Mouse (Mus musculus): ENCODE results near the gene Utp4. TPM values are rescaled to one million over a fixed set of nuclear protein-coding genes. Genes with fewer than 3 reads are reported as not detected.
A peak's percentile ranks its signal among the peaks of the same experiment; 100 is the strongest.
"Not testable (repeated sequence)": the region's sequence is repeated elsewhere in the genome, so short reads cannot be mapped to it uniquely, and the experiment has no call there.

The Utp4 gene
- total and polyA plus RNA-seq, 2 experiments from 2014 or later: 29.1 to 30.6 TPM

GRCm38 (mm10) chr8:106872454-106873034 is 20.9 kb upstream of the Utp4 start:
- 28% methylated on average over 8 of the region's 8 CpGs for WGBS
- Histone ChIP-seq H3K4me1 (ENCODE audit: control insufficient read depth, insufficient read depth) (peaks cover 23% of the 10 kb centered on the region), H3K9me3 (replicated peaks; ENCODE audit: control insufficient read depth, low read length) (no peaks in the 10 kb centered on the region), H3K9ac (replicated peaks; ENCODE audit: low read depth, low read length) (no peak overlapping the region), H3K27me3 (ENCODE audit: control insufficient read depth, insufficient read depth, low read length) (no peaks in the 10 kb centered on the region), H3K27ac (ENCODE audit: low read depth) (no peak overlapping the region), H3K36me3 (replicated peaks; ENCODE audit: control insufficient read depth, insufficient read depth, low read length) (peaks cover 7% of the 10 kb centered on the region; the same call in 1 of the 2 replicates), H3K4me2 (ENCODE audit: low read depth, low read length) (peak overlapping the region; percentile 100), H3K4me3 (ENCODE audit: low read depth, low read length) (peak overlapping the region; percentile 70)
- TF ChIP-seq EP300 (IDR thresholded peaks at IDR 0.05; ENCODE audit: low read depth) (no peak), CTCF (IDR thresholded peaks at IDR 0.05; ENCODE audit: low read depth) (no peak)
- DNase-seq (ENCODE audit: low spot score) (no peak), ATAC-seq (ENCODE audit: insufficient read depth, low read depth) (no peak)

- H3K27me3 ChIP-seq (ENCODE audit: control insufficient read depth, insufficient read depth, low read length): no peaks in the 10 kb centered on the region
- no peak overlapping the region for H3K4me2 ChIP-seq (ENCODE audit: low read depth, low read length)
- H3K36me3 ChIP-seq (replicated peaks; ENCODE audit: control insufficient read depth, insufficient read depth, low read length): peaks cover 46% of the 10 kb centered on the region
- DNase-seq (ENCODE audit: low spot score) (no peak), ATAC-seq (ENCODE audit: insufficient read depth, low read depth) (no peak)
- TF ChIP-seq CTCF (IDR thresholded peaks at IDR 0.05; ENCODE audit: low read depth) (no peak), EP300 (IDR thresholded peaks at IDR 0.05; ENCODE audit: low read depth) (no peak)
- H3K9ac ChIP-seq (replicated peaks; ENCODE audit: low read depth, low read length): no peak overlapping the region
- no peak overlapping the region for H3K27ac ChIP-seq (ENCODE audit: low read depth)
- H3K9me3 ChIP-seq (replicated peaks; ENCODE audit: control insufficient read depth, low read length): no peaks in the 10 kb centered on the region
- H3K4me1 ChIP-seq (ENCODE audit: control insufficient read depth, insufficient read depth): no peaks in the 10 kb centered on the region
- no peak overlapping the region for H3K4me3 ChIP-seq (ENCODE audit: low read depth, low read length)
- 76% methylated on average over 8 of the region's 8 CpGs for WGBS
These were observed 13.2 kb upstream of the Utp4 start for GRCm38 (mm10) chr8:106880121-106880707.

GRCm38 (mm10) chr8:106884094-106884493 is 9.3 kb upstream of the Utp4 start:
- 94% methylated on average over 11 of the region's 11 CpGs for WGBS
- not testable (repeated sequence) for ATAC-seq (ENCODE audit: insufficient read depth, low read depth); H3K9ac ChIP-seq (replicated peaks; ENCODE audit: low read depth, low read length); H3K27me3 ChIP-seq (ENCODE audit: control insufficient read depth, insufficient read depth, low read length); H3K4me2 ChIP-seq (ENCODE audit: low read depth, low read length); DNase-seq (ENCODE audit: low spot score); H3K4me3 ChIP-seq (ENCODE audit: low read depth, low read length); H3K9me3 ChIP-seq (replicated peaks; ENCODE audit: control insufficient read depth, low read length); H3K4me1 ChIP-seq (ENCODE audit: control insufficient read depth, insufficient read depth); H3K27ac ChIP-seq (ENCODE audit: low read depth)
- peaks cover 50% of the 10 kb centered on the region for H3K36me3 ChIP-seq (replicated peaks; ENCODE audit: control insufficient read depth, insufficient read depth, low read length)

GRCm38 (mm10) chr8:106884826-106885400 is 8.5 kb upstream of the Utp4 start:
- H3K36me3 ChIP-seq (replicated peaks; ENCODE audit: control insufficient read depth, insufficient read depth, low read length): peaks cover 42% of the 10 kb centered on the region

GRCm38 (mm10) chr8:106887336-106888189 is 5.9 kb upstream of the Utp4 start:
- Histone ChIP-seq H3K27ac (ENCODE audit: low read depth) (no peak overlapping the region), H3K36me3 (replicated peaks; ENCODE audit: control insufficient read depth, insufficient read depth, low read length) (peaks cover 26% of the 10 kb centered on the region), H3K4me1 (ENCODE audit: control insufficient read depth, insufficient read depth) (peaks cover 8% of the 10 kb centered on the region; the same call in 1 of the 2 replicates), H3K9ac (replicated peaks; ENCODE audit: low read depth, low read length) (no peak overlapping the region), H3K27me3 (ENCODE audit: control insufficient read depth, insufficient read depth, low read length) (no peaks in the 10 kb centered on the region), H3K4me3 (ENCODE audit: low read depth, low read length) (no peak overlapping the region), H3K9me3 (replicated peaks; ENCODE audit: control insufficient read depth, low read length) (no peaks in the 10 kb centered on the region), H3K4me2 (ENCODE audit: low read depth, low read length) (no peak overlapping the region)
- DNase-seq (ENCODE audit: low spot score) (peak; percentile 89), ATAC-seq (ENCODE audit: insufficient read depth, low read depth) (peak; percentile 75)
- 43% methylated on average over 5 of the region's 5 CpGs for WGBS
- peak; percentile 91 for TF ChIP-seq CTCF (IDR thresholded peaks at IDR 0.05; ENCODE audit: low read depth)
- no peak for TF ChIP-seq EP300 (IDR thresholded peaks at IDR 0.05; ENCODE audit: low read depth)

More at GRCm38 (mm10) chr8:106884826-106885400, 8.5 kb upstream of the Utp4 start:
- not testable (repeated sequence) for H3K4me2 ChIP-seq (ENCODE audit: low read depth, low read length); H3K9ac ChIP-seq (replicated peaks; ENCODE audit: low read depth, low read length); DNase-seq (ENCODE audit: low spot score); ATAC-seq (ENCODE audit: insufficient read depth, low read depth); H3K4me1 ChIP-seq (ENCODE audit: control insufficient read depth, insufficient read depth); H3K27me3 ChIP-seq (ENCODE audit: control insufficient read depth, insufficient read depth, low read length); H3K4me3 ChIP-seq (ENCODE audit: low read depth, low read length); H3K9me3 ChIP-seq (replicated peaks; ENCODE audit: control insufficient read depth, low read length); H3K27ac ChIP-seq (ENCODE audit: low read depth)
- WGBS: 90% methylated on average over 4 of the region's 4 CpGs
